Mouse (Mus musculus): ENCODE results near the gene Smg6. TPM values are rescaled to one million over a fixed set of nuclear protein-coding genes. Genes with fewer than 3 reads are reported as not detected.

Gene Smg6
- polyA plus RNA-seq, 1 experiment from 2014 or later = 22.4 TPM

DNA sequence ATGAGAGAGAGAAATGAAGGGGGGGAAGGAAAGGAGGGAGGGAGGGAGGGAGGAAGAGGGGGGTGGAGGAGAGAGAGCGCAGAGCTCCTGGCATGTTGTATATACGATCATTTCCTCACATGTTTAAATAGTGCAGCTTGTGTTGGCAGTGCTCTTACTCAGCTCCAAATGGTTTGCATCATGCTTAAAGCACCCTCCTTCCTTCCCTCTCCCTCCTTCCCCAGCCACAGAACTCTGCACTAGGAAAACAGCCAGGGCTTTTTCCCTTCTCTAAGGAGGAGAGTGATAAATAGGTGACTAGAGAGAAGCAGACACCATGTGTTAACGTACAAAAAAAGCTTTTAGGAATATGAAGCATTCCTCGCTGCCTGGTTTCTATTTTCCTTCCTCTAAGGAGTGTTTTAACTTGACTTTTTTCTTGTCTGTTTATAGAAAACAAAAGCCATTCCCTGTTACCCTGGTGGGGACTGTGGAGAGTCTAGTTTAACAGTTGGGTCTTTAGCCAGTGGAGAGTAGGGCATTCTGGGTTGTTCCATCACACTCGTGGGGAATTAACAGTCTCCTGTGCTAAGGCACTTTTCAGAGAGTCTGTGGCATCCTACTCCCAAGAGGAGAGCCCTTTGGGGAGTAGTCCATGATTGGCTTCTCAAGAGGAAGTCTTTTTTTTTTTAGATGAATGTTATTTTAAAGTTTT lies 128.7 kb downstream of the Smg6 start:
- peak overlapping the region; percentile 25; the same call in 1 of the 2 replicates for H3K4me2 ChIP-seq (replicated peaks)
- H3K9me3 ChIP-seq = no peaks in the 10 kb centered on the region
- no peaks in the 10 kb centered on the region for H3K27me3 ChIP-seq
- H3K27ac ChIP-seq = peak overlapping the region; percentile 91; the same call in 1 of the 2 replicates
- no peak overlapping the region for H3K9ac ChIP-seq
- H3K4me3 ChIP-seq = no peak overlapping the region
- peak; percentile 85 for ATAC-seq (ENCODE audit: low FRiP score, low read depth)
- 22% methylated on average over 5 of the region's 5 CpGs for WGBS
- H3K4me1 ChIP-seq = peaks cover 56% of the 10 kb centered on the region
- H3K36me3 ChIP-seq = peaks cover 15% of the 10 kb centered on the region

DNA sequence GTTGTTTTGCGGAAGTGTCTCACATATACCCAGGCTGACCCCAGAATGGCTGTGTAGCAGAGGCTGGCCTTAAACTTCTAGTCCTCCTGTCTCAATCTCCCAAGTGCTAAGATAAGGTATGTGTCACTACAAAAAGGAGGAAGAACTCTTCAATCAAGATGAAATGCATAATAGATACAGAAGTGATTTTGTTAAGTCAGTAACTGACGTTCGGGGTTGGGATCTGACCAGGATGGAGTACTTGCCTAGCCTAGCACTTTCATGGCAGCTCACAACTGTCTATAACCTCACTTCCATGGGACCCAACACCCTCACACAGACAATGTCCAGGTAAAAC lies 129.2 kb downstream of the Smg6 start:
- H3K36me3 ChIP-seq = peaks cover 15% of the 10 kb centered on the region
- ATAC-seq (ENCODE audit: low FRiP score, low read depth) = no peak
- WGBS = 83% methylated on average over 3 of the region's 3 CpGs
- peaks cover 51% of the 10 kb centered on the region for H3K4me1 ChIP-seq
- no peaks in the 10 kb centered on the region for H3K9me3 ChIP-seq
- H3K27ac ChIP-seq = peak overlapping the region; percentile 91; the same call in 1 of the 2 replicates
- no peak overlapping the region for H3K4me3 ChIP-seq
- no peak overlapping the region for H3K9ac ChIP-seq
- H3K4me2 ChIP-seq (replicated peaks) = no peak overlapping the region
- no peaks in the 10 kb centered on the region for H3K27me3 ChIP-seq

GRCm38 (mm10) chr11:75062650-75063049 lies 137.0 kb downstream of the Smg6 start:
- Histone ChIP-seq H3K27ac (no peak overlapping the region), H3K9ac (no peak overlapping the region), H3K27me3 (no peaks in the 10 kb centered on the region), H3K36me3 (peaks cover 6% of the 10 kb centered on the region; the same call in 1 of the 2 replicates), H3K4me3 (no peak overlapping the region), H3K9me3 (no peaks in the 10 kb centered on the region), H3K4me1 (no peaks in the 10 kb centered on the region), H3K4me2 (replicated peaks) (no peak overlapping the region)
- WGBS = 93% methylated on average over 6 of the region's 6 CpGs
- no peak for ATAC-seq (ENCODE audit: low FRiP score, low read depth)

- ATAC-seq (ENCODE audit: low FRiP score, low read depth) = no peak
- Histone ChIP-seq H3K4me3 (no peak overlapping the region), H3K27ac (no peak overlapping the region), H3K4me2 (replicated peaks) (no peak overlapping the region), H3K36me3 (no peaks in the 10 kb centered on the region), H3K9me3 (no peaks in the 10 kb centered on the region), H3K27me3 (no peaks in the 10 kb centered on the region), H3K4me1 (no peaks in the 10 kb centered on the region), H3K9ac (no peak overlapping the region)
- 93% methylated on average over 1 of the region's 1 CpGs for WGBS
These were observed 138.6 kb downstream of the Smg6 start for GRCm38 (mm10) chr11:75064266-75064665.

- Histone ChIP-seq H3K27ac (no peak overlapping the region; the same call in 1 of the 2 replicates), H3K9ac (no peak overlapping the region), H3K4me1 (peaks cover 35% of the 10 kb centered on the region), H3K4me2 (replicated peaks) (no peak overlapping the region), H3K4me3 (no peak overlapping the region), H3K36me3 (no peaks in the 10 kb centered on the region), H3K9me3 (no peaks in the 10 kb centered on the region), H3K27me3 (no peaks in the 10 kb centered on the region)
- 88% methylated on average over 3 of the region's 3 CpGs for WGBS
- ATAC-seq (ENCODE audit: low FRiP score, low read depth) = no peak
These were observed 145.7 kb downstream of the Smg6 start for GRCm38 (mm10) chr11:75071352-75071751.

GRCm38 (mm10) chr11:75072932-75073625 lies 147.5 kb downstream of the Smg6 start:
- 27% methylated on average over 2 of the region's 2 CpGs for WGBS
- Histone ChIP-seq H3K4me3 (no peak overlapping the region), H3K27me3 (no peaks in the 10 kb centered on the region), H3K4me1 (peaks cover 42% of the 10 kb centered on the region), H3K4me2 (replicated peaks) (no peak overlapping the region), H3K9ac (no peak overlapping the region), H3K9me3 (no peaks in the 10 kb centered on the region), H3K36me3 (no peaks in the 10 kb centered on the region), H3K27ac (peak overlapping the region; percentile 94)
- no peak for ATAC-seq (ENCODE audit: low FRiP score, low read depth)

- H3K27me3 ChIP-seq = no peaks in the 10 kb centered on the region
- ATAC-seq (ENCODE audit: low FRiP score, low read depth) = peak; percentile 44; the same call in 1 of the 2 replicates
- H3K4me2 ChIP-seq (replicated peaks) = 0 out of 2 replicates have a peak overlapping the region, but pooled peaks have one; percentile 14
- 30% methylated on average over 2 of the region's 2 CpGs for whole genome bisulfite sequencing
- H3K36me3 ChIP-seq = no peaks in the 10 kb centered on the region
- peaks cover 46% of the 10 kb centered on the region for H3K4me1 ChIP-seq
- H3K9me3 ChIP-seq = no peaks in the 10 kb centered on the region
- 0 out of 2 replicates have a peak overlapping the region, but pooled peaks have one; percentile 19 for H3K9ac ChIP-seq
- peak overlapping the region; percentile 94 for H3K27ac ChIP-seq
- no peak overlapping the region for H3K4me3 ChIP-seq
These were observed 148.1 kb downstream of the Smg6 start for GRCm38 (mm10) chr11:75073696-75074095.

DNA sequence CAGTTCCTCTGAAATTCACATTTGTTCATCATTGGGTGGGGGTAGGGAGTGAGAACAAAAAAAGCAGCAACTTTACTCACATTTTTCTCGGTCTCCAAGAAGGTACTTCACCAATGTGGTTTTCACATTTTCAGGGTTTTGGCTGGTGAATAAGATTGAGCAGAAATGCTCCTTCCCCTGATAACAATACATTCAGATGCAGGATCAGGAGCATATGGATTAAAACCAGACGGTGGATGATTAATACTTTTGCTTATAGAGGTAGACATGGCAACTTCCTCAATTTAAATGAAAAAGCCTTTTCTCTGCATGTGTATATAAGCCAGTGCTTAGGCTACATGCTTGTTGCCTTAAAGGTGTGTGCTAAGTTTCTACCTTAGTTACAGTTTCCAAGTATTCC lies 148.9 kb downstream of the Smg6 start:
- no peak overlapping the region for H3K9ac ChIP-seq
- peaks cover 47% of the 10 kb centered on the region for H3K4me1 ChIP-seq
- peak; percentile 28; the same call in 1 of the 2 replicates for ATAC-seq (ENCODE audit: low FRiP score, low read depth)
- WGBS = 28% methylated on average over 2 of the region's 2 CpGs
- no peaks in the 10 kb centered on the region for H3K27me3 ChIP-seq
- H3K36me3 ChIP-seq = peaks cover 4% of the 10 kb centered on the region; the same call in 1 of the 2 replicates
- H3K27ac ChIP-seq = peak overlapping the region; percentile 94; the same call in 1 of the 2 replicates
- 0 out of 2 replicates have a peak overlapping the region, but pooled peaks have one; percentile 14 for H3K4me2 ChIP-seq (replicated peaks)
- H3K4me3 ChIP-seq = no peak overlapping the region
- no peaks in the 10 kb centered on the region for H3K9me3 ChIP-seq

GRCm38 (mm10) chr11:75078616-75079015 lies 153.0 kb downstream of the Smg6 start:
- Histone ChIP-seq H3K9ac (no peak overlapping the region), H3K9me3 (no peaks in the 10 kb centered on the region), H3K27me3 (no peaks in the 10 kb centered on the region), H3K27ac (no peak overlapping the region), H3K4me3 (no peak overlapping the region), H3K4me1 (peaks cover 29% of the 10 kb centered on the region), H3K36me3 (peaks cover 11% of the 10 kb centered on the region), H3K4me2 (replicated peaks) (no peak overlapping the region)
- ATAC-seq (ENCODE audit: low FRiP score, low read depth) = no peak
- WGBS = 52% methylated on average over 2 of the region's 2 CpGs

GRCm38 (mm10) chr11:75083031-75083430 lies 157.4 kb downstream of the Smg6 start:
- H3K4me1 ChIP-seq = peaks cover 6% of the 10 kb centered on the region
- no peak overlapping the region for H3K4me2 ChIP-seq (replicated peaks)
- peaks cover 20% of the 10 kb centered on the region for H3K36me3 ChIP-seq
- no peaks in the 10 kb centered on the region for H3K9me3 ChIP-seq
- no peak overlapping the region for H3K4me3 ChIP-seq
- no peak for ATAC-seq (ENCODE audit: low FRiP score, low read depth)
- no peaks in the 10 kb centered on the region for H3K27me3 ChIP-seq
- H3K27ac ChIP-seq = no peak overlapping the region
- WGBS = 52% methylated on average over 1 of the region's 1 CpGs
- no peak overlapping the region for H3K9ac ChIP-seq

- H3K4me3 ChIP-seq = no peak overlapping the region
- H3K4me2 ChIP-seq (replicated peaks) = no peak overlapping the region
- H3K27me3 ChIP-seq = no peaks in the 10 kb centered on the region
- H3K27ac ChIP-seq = no peak overlapping the region
- peaks cover 7% of the 10 kb centered on the region; the same call in 1 of the 2 replicates for H3K4me1 ChIP-seq
- no peak for ATAC-seq (ENCODE audit: low FRiP score, low read depth)
- 75% methylated on average over 3 of the region's 3 CpGs for WGBS
- H3K36me3 ChIP-seq = no peaks in the 10 kb centered on the region
- no peak overlapping the region for H3K9ac ChIP-seq
- H3K9me3 ChIP-seq = no peaks in the 10 kb centered on the region
These were observed 166.5 kb downstream of the Smg6 start for GRCm38 (mm10) chr11:75092159-75092558.

DNA sequence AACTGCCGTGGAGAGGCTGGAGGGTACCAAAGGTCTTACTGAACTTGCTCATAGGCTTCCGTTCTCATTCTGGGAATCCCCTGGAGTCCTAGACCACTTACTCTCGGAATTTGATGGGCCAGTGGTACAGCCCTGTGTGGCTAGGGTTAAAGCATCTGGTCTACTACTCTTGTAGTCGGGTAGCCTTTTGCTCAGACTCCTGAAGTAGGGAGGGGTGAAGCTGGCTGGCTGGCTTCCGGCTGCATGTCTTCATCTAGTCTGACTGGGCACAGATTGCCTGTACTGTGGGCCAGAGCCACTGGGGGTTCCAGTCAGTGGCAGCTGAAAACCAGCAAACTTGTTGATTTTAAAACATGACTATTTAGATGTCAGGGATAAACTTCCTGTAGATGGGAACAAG lies 167.0 kb downstream of the Smg6 start:
- Histone ChIP-seq H3K4me3 (no peak overlapping the region), H3K36me3 (peaks cover 2% of the 10 kb centered on the region), H3K4me2 (replicated peaks) (no peak overlapping the region), H3K4me1 (peaks cover 7% of the 10 kb centered on the region; the same call in 1 of the 2 replicates), H3K27ac (no peak overlapping the region), H3K27me3 (no peaks in the 10 kb centered on the region), H3K9me3 (no peaks in the 10 kb centered on the region), H3K9ac (no peak overlapping the region)
- WGBS = 60% methylated on average over 5 of the region's 5 CpGs
- ATAC-seq (ENCODE audit: low FRiP score, low read depth) = no peak
